Mouse (Mus musculus) right cerebral cortex, postnatal 25 days (tissue): ENCODE data around the gene Dnah2.

ENCODE experiments used
- DNase-seq: peaks from one replicate; pipeline ENCODE4 v3.0.0; 2022

Gene Dnah2

GRCm38 (mm10) chr11:69549060-69549656 lies at the start of gene Dnah2:
Dnah2 (minus strand) TSS chr11:69549110.
- DNase-seq = no peak

GRCm38 (mm10) chr11:69594853-69595252 lies 45.9 kb upstream of the Dnah2 start:
- no peak for DNase-seq

- DNase-seq = no peak
Measured at GRCm38 (mm10) chr11:69592799-69593198, 43.9 kb upstream of the Dnah2 start.

- peak; percentile 56 for DNase-seq
Measured at GRCm38 (mm10) chr11:69591899-69592637, 43.2 kb upstream of the Dnah2 start.

GRCm38 (mm10) chr11:69591424-69591823 lies 42.5 kb upstream of the Dnah2 start:
- no peak for DNase-seq

- no peak for DNase-seq
Measured at GRCm38 (mm10) chr11:69590622-69591021, 41.7 kb upstream of the Dnah2 start.

GRCm38 (mm10) chr11:69589207-69589834 lies 40.4 kb upstream of the Dnah2 start:
- no peak for DNase-seq

- DNase-seq = no peak
Measured at GRCm38 (mm10) chr11:69585718-69586325, 36.9 kb upstream of the Dnah2 start.

GRCm38 (mm10) chr11:69584937-69585336 lies 36.0 kb upstream of the Dnah2 start:
- no peak for DNase-seq

- DNase-seq = no peak
Measured at GRCm38 (mm10) chr11:69584008-69584407, 35.1 kb upstream of the Dnah2 start.

- no peak for DNase-seq
Measured at GRCm38 (mm10) chr11:69582230-69582805, 33.4 kb upstream of the Dnah2 start.

- DNase-seq = no peak
Measured at GRCm38 (mm10) chr11:69581814-69582213, 32.9 kb upstream of the Dnah2 start.

- peak; percentile 91 for DNase-seq
Measured at GRCm38 (mm10) chr11:69581147-69581688, 32.3 kb upstream of the Dnah2 start.

GRCm38 (mm10) chr11:69580572-69581146 lies 31.7 kb upstream of the Dnah2 start:
- no peak for DNase-seq

- peak; percentile 84 for DNase-seq
Measured at GRCm38 (mm10) chr11:69580091-69580514, 31.2 kb upstream of the Dnah2 start, which contains the start of the genes Wrap53 and Trp53. Wrap53 (minus strand) TSS chr11:69580255. Trp53 (plus strand) TSS chr11:69580359.

GRCm38 (mm10) chr11:69579128-69580017 lies 30.5 kb upstream of the Dnah2 start:
- DNase-seq = peak; percentile 96

- DNase-seq = no peak
Measured at GRCm38 (mm10) chr11:69578301-69578700, 29.4 kb upstream of the Dnah2 start.

GRCm38 (mm10) chr11:69576307-69576706 lies 27.4 kb upstream of the Dnah2 start:
- DNase-seq = no peak

- no peak for DNase-seq
Measured at GRCm38 (mm10) chr11:69575220-69575619, 26.3 kb upstream of the Dnah2 start.

GRCm38 (mm10) chr11:69565131-69565530 lies 16.2 kb upstream of the Dnah2 start:
- DNase-seq = no peak

GRCm38 (mm10) chr11:69564391-69564790 lies 15.5 kb upstream of the Dnah2 start:
- DNase-seq = no peak
